Mouse (Mus musculus): ENCODE measurements at regions not wholly inside any gene's neighbourhood (a gene's known extent, or its start where the extent isn't known, plus 50 kb on each side); places are given as distances from the start of the nearest gene placed in this dataset.
A peak's percentile ranks its signal among the peaks of the same experiment; 100 is the strongest.

DNA sequence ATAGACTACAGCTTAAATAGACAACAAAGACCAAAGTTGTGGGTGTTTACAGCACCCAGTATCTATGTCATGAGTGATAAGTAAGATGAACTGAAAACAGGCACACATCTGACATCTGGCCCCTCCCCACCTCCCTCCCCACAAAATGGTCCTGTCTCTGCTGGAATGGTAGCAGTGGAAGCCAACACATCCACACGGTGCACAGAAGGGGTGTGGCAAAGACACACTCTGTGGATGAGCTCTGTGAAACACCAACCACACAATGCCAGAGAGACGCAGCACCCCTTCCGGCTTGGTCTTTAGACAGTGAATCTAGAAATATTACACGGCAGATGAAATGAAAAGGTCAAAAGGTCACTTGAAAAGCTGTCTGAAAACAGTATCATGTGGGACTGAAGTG, 85.6 kb downstream of the Fgf18 start:
- DNase-seq: no peak

DNA sequence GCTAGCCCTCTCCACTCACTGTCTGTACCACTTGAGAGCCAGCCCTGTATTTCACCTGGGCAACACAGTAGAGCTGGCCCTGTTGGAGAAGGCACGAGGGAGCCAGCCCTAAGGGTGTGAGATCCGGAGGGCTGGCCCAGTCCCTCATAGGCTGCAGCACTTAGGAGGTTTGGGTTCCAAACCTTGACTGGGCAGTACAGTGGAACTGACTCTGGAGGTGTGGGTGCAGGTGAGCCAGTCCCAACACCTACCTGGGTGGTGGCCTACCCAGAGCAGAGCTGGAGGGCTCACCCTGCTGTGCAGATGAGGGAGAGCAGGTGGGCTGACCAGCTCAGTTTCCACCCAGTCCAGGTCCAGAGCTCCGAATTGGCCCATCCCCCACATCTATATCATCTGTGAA, 86.8 kb downstream of the Fgf18 start:
- no peak for DNase-seq

DNA sequence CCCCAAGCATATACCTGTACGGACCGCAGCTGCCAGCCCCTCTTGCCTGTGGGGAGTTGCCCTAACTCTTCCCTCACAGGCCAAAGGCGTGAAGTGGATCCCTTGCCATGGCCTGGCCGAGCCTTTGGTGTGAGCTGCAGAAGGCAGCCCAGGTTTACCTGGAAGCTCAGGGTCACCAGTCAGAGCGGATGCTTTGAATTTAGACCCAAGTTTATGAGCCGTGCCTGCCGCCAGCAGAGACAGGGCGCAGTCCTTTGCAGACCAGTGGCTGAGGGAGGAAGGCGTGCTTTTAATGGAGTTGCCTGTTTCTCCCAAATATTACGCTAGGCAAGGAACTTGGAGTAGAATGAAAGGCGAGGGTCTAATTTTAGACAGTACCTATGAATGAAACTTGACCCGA, 97.0 kb downstream of the Fgf18 start:
- no peak for DNase-seq

DNA sequence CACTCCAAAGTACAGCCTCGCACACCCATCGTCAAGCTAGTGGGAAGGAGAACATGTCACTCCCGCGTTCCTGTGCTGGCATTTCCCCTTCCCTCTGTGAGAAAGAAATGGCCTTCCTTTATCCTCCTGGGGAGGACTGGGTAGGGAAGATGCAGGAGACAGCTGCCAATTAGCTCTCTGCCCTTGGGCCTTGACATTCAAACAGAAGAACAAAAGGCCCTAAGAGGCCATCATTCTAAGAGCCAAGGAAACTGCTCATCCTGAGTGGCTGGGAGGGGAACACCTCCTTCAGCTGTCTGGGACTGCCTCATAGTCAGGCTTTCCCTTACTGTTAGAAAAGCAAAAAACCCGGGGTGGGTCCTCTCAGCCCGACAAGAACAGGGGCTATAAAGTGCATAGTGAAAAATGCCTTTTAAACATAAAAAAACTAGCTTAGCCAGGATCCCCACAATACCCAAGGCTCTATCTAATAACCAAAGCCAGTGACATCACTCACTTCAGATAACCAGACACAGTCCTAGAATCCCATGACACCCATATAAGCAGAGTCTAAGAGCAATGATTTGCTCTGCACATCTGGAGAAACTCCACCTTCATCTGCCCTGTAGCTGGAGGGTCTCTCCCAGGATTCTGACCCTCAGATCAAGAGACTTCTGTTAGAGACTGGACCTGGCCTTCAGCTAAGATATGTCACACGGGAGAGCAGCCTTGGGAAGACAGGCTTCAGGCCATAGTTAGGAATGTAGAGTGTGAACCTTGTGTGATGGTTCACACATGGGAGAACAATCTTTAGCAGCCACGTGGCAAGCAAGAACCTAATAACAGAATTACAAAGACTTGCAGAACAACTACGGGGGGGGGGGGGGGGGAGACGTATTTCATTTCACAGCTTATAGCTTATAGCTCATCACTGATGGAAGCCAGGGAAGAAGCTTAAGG, 107.1 kb downstream of the Fgf18 start:
- DNase-seq: no peak

DNA sequence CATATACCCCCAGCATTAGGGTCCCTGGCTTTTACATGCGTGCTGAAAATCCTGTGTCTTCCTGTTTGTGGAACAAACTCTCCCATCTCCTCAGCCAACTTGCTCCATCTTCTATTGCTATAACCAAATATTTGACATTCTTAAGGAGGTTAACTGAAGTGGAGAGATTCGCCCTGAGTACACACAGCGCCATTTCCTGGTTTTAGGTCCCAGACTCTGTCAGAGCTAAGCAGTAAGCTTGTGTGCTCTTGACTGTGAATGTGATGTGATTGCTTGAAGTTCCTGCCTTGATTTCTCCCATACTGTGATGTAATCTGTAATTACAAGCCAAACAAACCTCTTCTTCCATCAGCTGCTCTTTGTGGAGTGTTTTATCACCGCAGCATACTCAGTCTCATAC, 110.8 kb downstream of the Fgf18 start:
- no peak for DNase-seq

DNA sequence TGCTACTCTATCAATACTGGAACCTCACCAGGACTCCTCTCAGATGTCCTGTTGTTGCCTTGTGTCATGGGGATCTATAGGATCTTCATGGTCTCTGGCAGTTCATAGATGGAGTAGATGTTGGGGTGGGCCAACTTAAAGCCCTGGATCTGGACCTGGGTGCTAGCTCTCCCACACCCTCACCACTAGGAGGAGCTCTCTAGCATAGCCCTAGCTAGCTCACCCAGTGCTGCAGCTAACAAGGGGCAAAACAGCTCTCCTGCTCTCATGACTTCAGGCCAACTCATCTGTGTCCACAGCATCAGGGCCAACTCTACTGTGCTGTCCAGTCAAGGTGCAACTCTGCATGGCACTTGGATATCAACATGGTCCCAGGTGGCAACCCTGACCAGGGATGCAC, 118.3 kb downstream of the Fgf18 start:
- DNase-seq: peak; percentile 13

DNA sequence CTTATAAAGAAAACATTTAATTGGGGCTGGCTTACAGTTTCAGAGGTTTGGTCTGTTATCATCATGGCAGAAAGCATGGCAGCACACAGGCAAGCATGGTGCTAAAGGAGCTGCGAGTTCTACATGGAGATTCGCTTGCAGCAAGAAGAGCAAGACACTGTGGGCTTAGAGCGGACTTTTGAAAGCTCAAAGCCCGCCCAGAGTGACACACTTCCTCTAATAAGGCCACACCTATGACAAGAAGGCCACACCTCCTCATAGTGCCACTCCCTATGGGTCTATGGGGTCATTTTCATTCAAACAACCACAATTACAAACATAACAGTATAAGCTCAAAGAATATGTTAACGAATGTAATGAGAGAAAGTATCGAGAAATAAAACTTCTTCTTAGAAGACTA, 120.1 kb downstream of the Fgf18 start:
- DNase-seq: no peak

DNA sequence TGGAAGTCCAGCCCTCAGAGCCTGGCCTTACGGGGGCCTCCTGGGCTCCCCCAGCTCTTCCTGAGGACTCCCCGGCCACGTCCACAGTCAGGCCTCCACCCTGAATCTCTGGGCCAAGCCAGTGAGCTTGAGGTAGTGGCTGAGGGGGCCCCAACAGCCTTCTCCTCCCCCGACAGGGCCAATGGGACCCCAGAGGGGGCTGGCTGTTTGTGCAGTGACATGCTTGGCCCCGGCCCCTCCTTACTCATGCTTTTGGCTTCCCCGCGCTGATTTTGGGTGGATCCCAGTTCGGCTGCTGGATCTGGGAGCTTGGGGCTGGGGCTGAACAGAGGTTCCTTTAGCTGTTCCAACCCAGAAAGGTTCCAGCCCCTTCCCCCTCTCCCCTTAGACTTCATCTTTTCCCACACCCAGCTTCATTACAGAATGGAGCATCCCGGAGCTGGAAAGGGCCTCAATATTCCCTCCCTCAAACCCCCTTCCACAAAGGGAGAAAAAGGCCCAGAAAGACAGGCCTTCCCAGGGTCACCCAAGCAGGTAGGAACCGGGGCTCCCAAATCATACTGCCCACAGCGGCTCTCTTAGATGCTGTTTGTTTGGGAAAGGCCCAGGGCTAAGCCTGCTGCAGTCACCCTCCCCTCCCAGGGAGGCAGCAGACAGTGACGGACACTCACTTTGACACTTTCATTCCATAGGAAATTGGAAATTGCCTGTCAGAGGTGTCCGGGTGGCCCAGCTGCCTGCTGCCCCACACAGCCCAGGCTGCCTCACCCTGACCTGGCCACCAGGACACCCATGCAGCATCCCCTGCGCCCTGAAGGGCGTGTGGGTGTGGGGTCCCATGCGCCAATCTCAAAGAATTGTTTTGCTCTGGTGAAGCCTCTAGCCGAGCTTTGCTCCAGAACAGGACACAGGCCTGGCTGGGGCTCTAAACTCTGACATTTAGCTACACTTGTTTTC, 133.7 kb downstream of the Fgf18 start:
- no peak for DNase-seq

DNA sequence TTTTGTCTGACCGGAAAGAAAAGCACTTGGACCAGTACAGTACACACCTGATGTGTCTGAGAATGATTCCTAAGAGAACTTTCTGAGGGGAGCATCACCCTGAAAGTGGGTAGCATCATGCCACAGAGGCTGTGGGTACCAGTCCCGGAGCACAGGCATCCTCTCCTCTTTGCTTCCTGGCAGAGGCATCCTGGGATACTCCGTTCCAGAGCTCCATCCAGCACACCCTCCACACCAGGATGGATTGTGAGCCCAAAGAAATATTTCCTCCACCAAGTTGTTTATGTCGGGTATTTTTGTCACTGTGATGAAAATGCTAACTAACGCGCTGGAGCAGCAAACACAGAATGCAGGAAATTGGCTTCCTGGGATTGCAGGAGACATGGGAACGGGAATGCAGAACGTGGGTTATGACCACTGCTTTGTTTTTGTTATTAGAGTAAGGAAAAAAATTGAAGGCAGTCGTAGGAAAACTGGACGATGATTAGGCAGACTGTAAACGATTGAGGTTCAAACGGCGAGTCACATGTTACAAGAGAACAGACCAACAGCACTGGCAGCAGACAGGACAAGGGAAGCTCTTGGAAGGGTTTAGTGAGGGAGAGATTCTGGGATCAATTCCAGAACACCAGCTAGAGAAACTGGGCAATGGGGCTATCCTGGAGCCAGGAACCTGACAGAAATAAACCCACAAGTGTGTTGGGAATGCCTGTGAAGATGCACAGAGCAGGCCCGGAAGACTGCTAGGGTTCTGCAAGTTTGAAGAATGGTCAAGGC, 134.6 kb downstream of the Fgf18 start:
- DNase-seq: no peak

DNA sequence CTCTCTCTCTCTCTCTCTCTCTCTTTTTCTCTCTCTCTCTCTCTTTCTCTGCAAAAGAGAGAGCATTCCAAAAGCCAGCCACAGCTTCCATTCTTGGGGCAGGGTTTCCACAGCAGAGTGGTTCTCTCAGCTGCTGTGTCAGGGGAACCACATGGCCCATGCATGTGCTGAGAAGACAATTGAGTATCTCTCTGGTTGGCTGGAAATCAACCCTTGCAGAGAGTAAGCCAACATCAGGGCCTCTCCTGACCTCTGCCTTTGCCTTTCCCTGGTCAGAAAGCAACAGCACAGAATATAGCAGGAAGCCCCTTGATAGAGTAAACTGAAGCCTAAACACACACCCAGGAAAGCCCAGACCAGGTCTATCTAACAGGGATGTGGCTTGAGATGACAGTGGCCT, 138.6 kb downstream of the Fgf18 start:
- no peak for DNase-seq

DNA sequence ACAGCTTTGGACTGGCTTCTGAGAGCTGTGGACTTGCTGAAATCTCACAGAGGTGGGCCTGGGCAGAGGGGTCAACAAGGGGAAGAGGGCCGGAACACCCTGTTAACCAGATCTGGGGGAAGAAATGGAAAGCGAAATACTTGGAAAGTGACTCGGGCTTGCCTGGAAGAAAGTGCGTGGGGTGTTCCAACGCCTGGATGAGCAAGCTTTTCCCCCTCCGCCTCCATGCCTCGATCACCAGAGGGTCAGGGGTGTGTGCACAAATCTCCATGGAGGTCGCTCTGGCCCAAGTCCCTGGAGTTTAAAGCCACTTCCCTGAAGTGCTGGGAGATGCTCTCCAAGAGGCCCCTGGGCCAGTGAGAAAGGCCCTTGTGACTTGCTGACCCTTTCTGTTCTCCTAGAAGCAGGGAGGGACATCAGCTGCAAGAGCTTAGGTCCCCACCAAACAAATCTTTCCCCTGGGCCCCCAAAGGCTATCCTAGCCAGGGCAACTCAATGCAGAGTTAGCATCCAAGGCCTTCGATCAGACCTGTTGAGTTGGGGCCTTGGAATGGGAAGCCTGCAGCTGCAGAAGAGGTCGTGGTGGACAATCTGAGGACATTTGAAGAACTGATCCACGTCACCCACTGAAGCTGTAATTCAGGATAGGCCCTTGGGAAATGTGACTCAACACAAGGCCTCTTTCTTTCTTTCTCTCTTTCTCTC, 139.2 kb downstream of the Fgf18 start:
- DNase-seq: no peak

DNA sequence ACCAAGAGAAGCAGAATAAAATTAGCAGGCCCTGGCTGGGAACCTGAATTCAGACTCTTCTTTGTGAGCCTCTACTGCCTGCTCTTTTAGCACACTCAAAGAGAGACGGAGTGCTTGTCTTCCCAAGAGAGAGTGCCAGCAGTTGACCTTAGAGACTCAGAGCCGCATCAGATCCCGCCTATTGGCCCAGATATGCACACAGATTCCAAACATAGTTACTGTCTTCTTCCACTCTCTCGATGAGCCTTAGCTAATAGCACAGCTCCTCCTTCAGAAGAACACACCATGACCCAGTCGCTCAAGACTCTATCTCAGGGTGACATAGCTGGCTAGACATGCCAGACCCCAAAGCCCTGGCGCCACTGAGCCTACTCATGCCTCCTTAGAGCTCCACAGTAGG, 139.8 kb downstream of the Fgf18 start:
- DNase-seq: no peak

DNA sequence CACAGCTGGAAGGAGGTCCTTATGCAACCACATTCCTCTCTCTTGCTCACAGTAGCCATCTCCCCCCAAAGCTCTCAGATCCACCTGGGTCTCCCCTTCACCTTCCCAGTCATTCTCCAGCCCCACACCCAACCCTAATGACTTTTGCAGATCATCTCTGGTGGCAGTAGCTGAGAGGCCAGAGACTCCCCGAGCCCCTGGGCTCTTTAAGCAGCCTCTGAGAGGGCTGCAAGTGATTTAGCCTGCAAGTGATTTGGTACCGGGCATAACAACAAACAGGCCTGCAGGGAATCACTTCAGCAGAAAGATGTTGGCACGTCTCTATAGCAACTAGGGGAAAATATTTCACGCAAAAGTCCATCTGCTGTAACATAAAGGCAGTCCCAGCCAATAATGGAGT, 142.0 kb downstream of the Fgf18 start:
- no peak for DNase-seq

DNA sequence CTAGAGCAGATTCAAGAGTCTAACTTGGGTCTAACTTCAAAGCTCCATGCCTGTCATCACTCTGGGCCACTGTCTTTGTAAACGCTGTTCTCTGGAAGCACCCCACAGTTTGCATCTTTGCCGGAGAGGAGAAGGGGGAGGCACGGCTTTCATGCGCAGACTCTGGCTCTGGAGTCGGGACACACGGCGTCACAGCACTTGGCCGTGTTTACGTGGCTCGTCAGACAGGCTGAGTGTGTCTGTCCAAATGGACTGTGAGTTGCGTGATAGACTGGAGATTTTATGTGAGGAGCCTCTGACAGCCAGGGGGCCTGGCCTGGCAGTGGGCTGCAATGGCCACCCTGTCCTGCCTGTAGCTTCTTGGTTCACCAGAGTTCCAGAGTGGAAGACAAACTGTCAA, 142.6 kb downstream of the Fgf18 start:
- DNase-seq: no peak

DNA sequence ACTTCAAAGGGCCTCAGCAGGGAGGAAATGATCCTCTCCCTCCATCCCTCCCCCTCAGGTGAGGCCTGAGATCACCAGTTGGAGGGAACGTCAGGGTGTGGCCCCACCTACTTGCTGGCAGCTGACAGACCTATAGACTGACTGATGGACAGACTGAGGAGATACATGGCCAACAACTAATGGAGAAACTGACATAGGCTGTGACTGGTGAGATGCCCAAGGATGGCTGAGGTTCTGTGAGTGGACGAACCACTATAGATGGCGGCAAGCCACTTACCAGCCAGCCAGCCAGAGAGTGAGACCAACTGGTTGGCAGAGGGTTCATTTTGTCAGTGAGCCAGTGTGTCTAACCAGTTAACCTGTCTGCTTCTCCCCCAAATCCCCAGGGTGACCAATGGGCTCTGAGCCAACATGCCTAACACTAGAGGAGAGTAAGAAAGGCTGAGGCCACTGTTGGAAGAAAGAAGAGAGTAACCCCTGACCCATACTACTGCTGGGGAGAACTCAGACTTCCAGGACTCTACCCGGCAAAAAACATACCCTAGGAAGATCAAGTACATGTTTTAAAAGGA, 147.4 kb downstream of the Fgf18 start:
- no peak for DNase-seq

DNA sequence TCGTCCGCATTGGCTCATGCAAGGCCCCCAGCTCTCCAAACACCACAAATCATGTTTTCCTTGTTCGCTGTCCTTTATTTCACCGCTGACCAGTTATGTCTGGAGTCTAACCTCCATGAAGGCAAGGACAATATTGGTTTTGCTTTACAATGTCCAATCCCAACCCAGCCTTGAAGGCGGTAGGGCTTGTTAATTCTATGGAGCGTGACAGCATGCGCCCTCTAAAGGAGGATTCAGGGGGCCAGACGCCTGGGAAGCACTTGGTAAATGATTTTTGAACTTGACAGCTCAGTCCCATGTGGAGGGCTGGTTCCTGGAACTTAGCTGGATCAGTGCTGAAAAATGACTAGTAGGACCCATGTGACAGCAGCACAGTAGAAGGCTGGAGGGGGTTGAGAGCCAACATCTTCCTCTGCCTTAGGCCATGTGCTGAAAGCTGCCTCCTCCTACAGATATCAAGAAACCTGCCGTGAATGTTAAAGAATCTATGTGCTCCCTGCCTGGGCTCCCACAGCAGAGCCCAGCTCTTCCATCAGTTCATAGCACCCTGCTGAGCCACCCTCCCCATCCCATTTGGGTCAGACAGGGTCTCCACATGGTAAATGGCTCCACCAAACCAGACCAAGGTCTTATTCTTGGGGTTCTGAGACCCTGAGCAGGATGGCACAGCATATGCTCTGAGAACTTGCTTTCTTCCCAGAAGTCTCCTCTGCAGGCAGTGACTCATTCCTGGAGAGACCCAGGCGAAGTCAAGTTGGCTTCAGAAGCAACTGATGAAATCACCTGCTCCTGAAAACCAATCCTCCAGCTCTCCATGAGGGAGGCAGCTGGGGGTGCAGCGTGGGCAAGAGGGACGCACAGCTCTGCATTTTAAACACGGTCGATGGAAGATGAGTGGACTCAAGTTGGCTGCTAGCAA, 148.3 kb downstream of the Fgf18 start:
- no peak for DNase-seq

DNA sequence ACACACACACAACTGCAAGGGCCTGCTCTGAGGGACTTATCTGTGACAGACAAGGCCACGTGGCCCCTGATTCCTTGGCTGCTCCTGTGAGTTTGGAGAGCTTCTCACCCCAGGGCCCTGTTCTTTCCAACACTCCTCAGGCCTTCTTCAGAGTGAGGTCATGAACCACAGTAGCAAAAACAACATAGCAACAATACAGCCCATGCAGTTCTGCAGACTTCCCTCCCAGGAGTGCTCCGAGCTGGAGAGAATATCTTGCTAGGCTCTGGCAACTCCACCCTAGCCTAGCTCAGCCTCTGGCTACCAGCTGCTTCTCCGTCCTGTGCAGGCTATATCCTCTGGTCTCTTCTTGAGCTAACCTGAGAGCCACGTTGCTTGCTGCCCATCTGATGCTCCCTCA, 152.8 kb downstream of the Fgf18 start:
- no peak for DNase-seq

DNA sequence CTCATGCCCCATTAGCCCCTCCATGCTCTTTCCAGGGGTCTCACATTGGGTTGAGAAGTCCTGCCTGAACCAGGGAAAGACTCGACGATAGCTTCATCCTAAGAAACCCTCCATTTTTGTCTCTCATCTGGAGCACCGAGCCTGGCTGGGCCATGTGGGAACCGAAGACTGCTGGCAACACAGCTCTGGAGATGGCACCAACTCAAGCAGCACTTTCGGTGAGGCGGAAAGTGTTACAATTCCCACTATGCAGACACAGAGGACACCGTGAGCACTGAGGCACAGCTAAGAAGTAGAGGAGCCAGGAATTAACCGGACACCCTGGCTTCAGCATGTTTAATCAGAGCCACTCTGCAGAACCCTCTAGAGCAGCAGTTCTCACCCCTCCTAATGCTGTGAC, 153.8 kb downstream of the Fgf18 start:
- no peak for DNase-seq

DNA sequence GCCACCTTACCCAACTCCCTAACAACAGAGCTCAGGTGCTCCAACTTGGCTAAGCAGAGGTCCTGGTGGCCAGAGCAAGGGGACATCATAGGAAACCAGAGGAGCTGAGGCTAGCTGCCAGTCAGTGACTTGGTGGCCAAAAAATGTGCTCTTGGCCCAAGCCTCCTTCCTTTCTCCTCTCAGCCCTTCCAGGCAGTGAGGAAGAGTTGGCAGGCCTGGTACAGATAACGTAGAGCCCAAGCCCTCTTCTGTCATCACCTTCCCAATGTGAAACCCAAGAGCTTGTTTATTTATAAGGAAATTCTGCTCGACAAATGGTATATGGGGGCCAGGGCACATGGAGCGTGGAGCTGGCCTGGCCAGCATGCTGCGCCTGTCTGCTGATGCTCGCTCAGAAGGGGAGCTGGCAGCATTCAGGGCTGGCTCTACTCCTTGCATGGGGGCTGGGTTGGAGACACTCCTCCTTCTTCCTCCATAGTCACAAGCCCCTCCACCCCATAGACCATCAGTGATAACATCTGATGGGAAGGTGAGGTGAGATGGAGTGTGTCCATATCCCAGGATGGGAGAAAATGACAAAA, 156.1 kb downstream of the Fgf18 start:
- no peak for DNase-seq

DNA sequence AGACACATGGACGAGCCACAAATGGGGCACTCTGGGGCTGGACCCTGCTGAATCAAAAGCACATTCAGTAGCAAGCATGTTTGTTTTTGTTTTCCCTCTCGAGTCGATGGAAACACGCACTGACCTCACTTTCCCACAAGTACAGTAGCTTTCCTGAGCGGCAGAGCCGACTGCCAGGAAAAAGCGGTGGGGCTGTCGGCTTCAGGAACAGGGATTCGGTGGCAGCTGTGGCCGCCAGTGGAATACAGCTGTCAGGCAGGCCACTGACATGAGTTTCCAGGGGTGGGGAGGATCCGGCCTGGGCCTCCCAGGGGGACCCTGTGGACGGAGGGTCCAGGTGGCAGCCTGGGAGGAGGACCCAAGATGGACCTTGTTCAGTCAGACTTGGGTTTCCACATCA, 157.0 kb downstream of the Fgf18 start:
- DNase-seq: no peak

DNA sequence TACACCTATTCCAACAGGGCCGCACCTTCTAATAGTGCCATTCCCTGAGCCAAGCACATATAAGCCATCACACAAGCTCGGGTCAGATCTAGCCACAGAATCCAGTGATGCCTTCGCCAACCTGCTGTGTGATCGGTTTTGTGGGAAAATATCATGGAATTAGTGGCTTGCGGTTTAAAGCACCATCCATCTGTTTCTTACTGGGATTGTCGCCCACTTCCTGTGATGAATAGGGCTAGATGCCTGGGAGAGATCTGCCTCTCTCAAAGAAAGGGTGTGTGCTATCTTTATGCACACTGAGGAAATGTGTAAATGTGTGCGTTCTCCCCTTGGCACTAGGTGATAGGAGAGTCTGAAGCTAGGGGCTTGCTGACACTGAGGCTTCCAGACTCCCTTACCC, 154.5 kb upstream of the Smim23 start:
- DNase-seq: no peak
